Mouse (Mus musculus) layer of hippocampus, postnatal 14 days (tissue): ENCODE data around the gene Oxsm. TPM values are rescaled to one million over a fixed set of nuclear protein-coding genes. Genes with fewer than 3 reads are reported as not detected.

Source experiments
- DNase-seq, 2 experiments: peaks; one replicate each; pipeline ENCODE4 v3.0.0; 2021 to 2022; ENCODE audit warnings: low spot score in 2 of 2, mixed read lengths in 1 of 2
- total RNA-seq, 2 experiments: library from RNA; stranded (reverse); gene quantifications; 2 replicates each; pipeline ENCODE4 v1.2.3; 2021

Oxsm gene
- total RNA-seq, 2 experiments from 2014 or later = 9.1 to 9.9 TPM

GRCm38 (mm10) chr14:16242947-16243602, 6.5 kb downstream of the Oxsm start:
- DNase-seq = peak; percentile 91

GRCm38 (mm10) chr14:16242193-16242815, 7.3 kb downstream of the Oxsm start:
- DNase-seq = no peak

GRCm38 (mm10) chr14:16236466-16236865, 13.1 kb downstream of the Oxsm start:
- no peak for DNase-seq

GRCm38 (mm10) chr14:16233515-16233914, 16.1 kb downstream of the Oxsm start:
- no peak for DNase-seq

GRCm38 (mm10) chr14:16230581-16230980, 19.0 kb downstream of the Oxsm start:
- DNase-seq = no peak

GRCm38 (mm10) chr14:16229395-16229794, 20.2 kb downstream of the Oxsm start:
- no peak for DNase-seq

- no peak for DNase-seq
Measured at GRCm38 (mm10) chr14:16219015-16219414, 30.6 kb downstream of the Oxsm start.

- no peak for DNase-seq
Measured at GRCm38 (mm10) chr14:16207722-16208121, 41.9 kb downstream of the Oxsm start.

GRCm38 (mm10) chr14:16201673-16202072, 47.9 kb downstream of the Oxsm start:
- no peak for DNase-seq

- DNase-seq = peak; percentile 67 to 89
Measured at GRCm38 (mm10) chr14:16200969-16201638, 48.5 kb downstream of the Oxsm start.

- DNase-seq = no peak
Measured at GRCm38 (mm10) chr14:16200220-16200912, 49.2 kb downstream of the Oxsm start.

GRCm38 (mm10) chr14:16196518-16196917, 53.1 kb downstream of the Oxsm start:
- peak in 1 of 2 experiments; percentile 19 for DNase-seq

- DNase-seq = no peak
Measured at GRCm38 (mm10) chr14:16195486-16195885, 54.1 kb downstream of the Oxsm start.

- no peak for DNase-seq
Measured at GRCm38 (mm10) chr14:16194125-16194524, 55.5 kb downstream of the Oxsm start.

- no peak for DNase-seq
Measured at GRCm38 (mm10) chr14:16189142-16189541, 60.5 kb downstream of the Oxsm start.

Other genes starting within 250 kb of the Oxsm start
- 10 to 100 TPM; 32.2 to 32.6 TPM for gene Ngly1, start 528 bp downstream of the Oxsm start, total RNA-seq
- 100 to 1,000 TPM; 108 to 127 TPM for gene Top2b, start 115.4 kb upstream of the Oxsm start, total RNA-seq